Mouse (Mus musculus): ENCODE measurements around the gene Xpo6.

Gene Xpo6

DNA sequence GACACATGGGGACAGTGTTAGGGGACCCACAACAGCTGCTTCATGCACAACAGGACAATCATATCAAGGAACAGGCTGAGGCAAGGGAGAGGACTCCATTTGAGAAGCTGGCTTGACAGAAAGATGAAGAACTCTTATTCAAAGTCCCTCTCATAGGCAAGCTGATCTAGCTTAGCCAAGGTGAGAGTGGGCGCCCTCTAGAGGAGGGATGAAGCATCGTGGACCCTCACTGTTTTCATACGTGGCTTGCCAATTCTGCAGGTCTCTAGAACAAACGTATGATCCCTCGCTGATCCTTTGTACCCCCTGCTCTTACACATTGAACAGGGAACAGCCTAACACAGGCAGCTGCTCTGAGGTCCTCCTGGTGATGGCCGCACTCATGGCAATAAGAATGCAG lies 110.5 kb downstream of the Xpo6 start:
- in situ Hi-C loops (cut with MboI; ENCODE audit: low pct_unique_long_range_greater_than_20kb in 1 of 2, low sequenced_read_pairs in 2 of 2, unreplicated experiment in 1 of 2) = no loop called here

DNA sequence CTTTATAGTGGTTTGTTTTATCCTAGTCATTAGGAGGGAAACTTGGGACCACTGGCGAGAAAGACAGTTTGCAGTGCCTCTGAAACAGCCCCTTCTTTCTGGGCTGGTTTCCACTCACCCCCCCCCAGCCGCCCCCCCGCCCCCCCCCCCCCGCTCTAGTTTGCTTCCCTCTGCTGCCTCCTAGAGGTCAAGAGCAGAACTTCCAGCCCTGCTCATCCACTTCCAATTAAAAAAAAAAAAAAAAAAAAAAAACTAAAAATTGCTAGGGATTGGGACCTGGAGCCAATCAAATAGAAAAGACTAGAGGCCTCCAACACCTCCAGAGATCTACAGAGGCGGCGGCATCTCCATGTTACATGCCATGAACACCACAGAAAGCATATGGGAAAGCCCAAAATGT lies 112.1 kb downstream of the Xpo6 start:
- in situ Hi-C loops (cut with MboI; ENCODE audit: low pct_unique_long_range_greater_than_20kb in 1 of 2, low sequenced_read_pairs in 2 of 2, unreplicated experiment in 1 of 2) = no loop called here

GRCm38 (mm10) chr7:126087602-126088001 lies 112.7 kb downstream of the Xpo6 start:
- in situ Hi-C loops (cut with MboI; ENCODE audit: low pct_unique_long_range_greater_than_20kb in 1 of 2, low sequenced_read_pairs in 2 of 2, unreplicated experiment in 1 of 2) = no loop called here

DNA sequence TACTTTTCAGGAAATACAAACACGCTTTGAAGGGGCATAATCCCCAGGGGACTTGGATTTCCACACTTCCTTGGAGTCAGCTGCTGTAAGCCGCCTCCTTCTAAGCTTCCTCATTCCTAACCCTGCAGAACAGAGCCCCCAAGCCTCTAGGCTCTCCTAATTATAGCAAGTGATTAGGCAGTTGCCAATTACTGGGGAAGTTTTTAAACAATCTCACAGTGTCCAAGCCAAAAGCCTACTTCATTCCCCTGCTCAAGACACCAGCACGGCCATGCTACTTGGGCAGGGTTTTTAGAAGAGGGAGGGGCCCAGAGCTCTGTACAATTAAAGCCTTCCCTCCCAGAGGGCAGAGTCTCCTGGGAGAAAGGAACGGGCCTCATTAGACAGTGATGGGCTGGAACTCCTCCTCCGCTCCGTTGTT lies 114.0 kb downstream of the Xpo6 start:
- in situ Hi-C loops (cut with MboI; ENCODE audit: low pct_unique_long_range_greater_than_20kb in 1 of 2, low sequenced_read_pairs in 2 of 2, unreplicated experiment in 1 of 2) = no loop called here

- in situ Hi-C loops (cut with MboI; ENCODE audit: low pct_unique_long_range_greater_than_20kb in 1 of 2, low sequenced_read_pairs in 2 of 2, unreplicated experiment in 1 of 2) = no loop called here
Measured at GRCm38 (mm10) chr7:126085154-126085553, 115.1 kb downstream of the Xpo6 start.

GRCm38 (mm10) chr7:126083980-126084348 lies 116.3 kb downstream of the Xpo6 start:
- in situ Hi-C loops (cut with MboI; ENCODE audit: low pct_unique_long_range_greater_than_20kb in 1 of 2, low sequenced_read_pairs in 2 of 2, unreplicated experiment in 1 of 2) = no loop called here

GRCm38 (mm10) chr7:126083341-126083979 lies 116.8 kb downstream of the Xpo6 start:
- in situ Hi-C loops (cut with MboI; ENCODE audit: low pct_unique_long_range_greater_than_20kb in 1 of 2, low sequenced_read_pairs in 2 of 2, unreplicated experiment in 1 of 2) = no loop called here

- in situ Hi-C loops (cut with MboI; ENCODE audit: low pct_unique_long_range_greater_than_20kb in 1 of 2, low sequenced_read_pairs in 2 of 2, unreplicated experiment in 1 of 2) = no loop called here
Measured at GRCm38 (mm10) chr7:126082286-126082741, 118.0 kb downstream of the Xpo6 start, which contains the start of gene Gsg1l. Gene Gsg1l, minus strand, starts transcription at chr7:126082411.

DNA sequence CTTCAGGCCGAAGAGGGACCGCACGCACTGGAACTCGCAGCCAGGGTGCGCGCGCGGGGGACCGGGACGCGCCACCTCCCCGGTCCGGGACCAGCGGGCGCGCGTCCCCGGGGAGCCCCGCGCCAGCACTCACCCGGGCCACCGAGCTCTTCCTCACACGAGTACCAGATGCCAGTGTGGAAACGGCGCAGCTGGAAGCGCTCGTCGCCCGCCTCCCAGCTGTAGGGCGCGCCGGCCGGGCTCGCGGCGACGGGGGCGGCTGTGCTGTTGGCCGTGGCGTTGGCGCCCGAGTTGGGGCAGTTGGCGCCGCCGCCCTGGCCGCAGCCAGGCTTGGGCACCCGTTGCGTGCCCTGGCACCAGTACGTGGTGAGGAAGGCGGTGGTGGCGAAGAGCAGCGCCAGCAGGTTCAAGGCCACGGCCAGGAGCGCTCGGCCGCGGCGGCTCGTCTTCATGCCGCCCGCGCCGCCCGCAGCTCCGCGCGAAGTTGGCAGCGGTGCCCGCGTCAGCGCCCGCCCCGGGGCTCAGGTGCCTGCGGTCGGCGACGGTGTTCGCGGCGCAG lies 118.5 kb downstream of the Xpo6 start:
- in situ Hi-C loops (cut with MboI; ENCODE audit: low pct_unique_long_range_greater_than_20kb in 1 of 2, low sequenced_read_pairs in 2 of 2, unreplicated experiment in 1 of 2) = no loop called here

DNA sequence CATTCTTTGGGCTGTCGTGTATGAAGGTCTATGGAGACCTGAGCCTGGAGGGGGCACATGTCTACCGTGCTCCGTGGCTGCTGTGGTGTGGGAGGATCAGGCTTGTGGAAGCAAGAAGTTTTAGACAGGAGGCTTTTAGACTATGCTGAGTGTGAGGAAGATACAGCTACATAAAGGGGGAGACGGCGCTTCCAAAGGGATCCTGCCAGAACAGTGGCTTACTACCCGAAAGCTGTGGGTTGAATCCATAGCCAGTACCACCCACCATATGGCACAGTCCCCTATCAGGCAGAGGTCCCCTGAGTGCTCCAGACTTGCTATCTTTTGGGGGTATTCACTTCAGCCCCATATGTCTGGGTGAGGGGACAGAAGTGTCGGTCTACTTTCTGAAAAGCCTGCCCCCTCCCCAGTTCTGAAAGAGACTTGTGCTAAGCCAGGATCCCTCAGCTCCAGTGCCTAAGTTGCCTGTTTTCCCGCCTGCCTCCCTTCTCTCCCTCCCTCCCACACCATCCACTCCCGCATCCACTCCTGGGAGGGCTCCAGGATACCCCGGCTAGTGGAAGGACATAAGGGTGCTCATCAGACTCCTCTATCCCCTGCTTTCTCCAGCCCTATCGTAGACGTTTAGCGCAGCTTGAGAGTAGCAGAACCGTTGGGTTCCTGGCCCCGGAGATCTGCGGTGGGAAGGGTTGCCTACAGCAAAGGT lies 119.2 kb downstream of the Xpo6 start:
- in situ Hi-C loops (cut with MboI; ENCODE audit: low pct_unique_long_range_greater_than_20kb in 1 of 2, low sequenced_read_pairs in 2 of 2, unreplicated experiment in 1 of 2) = no loop called here

- in situ Hi-C loops (cut with MboI; ENCODE audit: low pct_unique_long_range_greater_than_20kb in 1 of 2, low sequenced_read_pairs in 2 of 2, unreplicated experiment in 1 of 2) = no loop called here
Measured at GRCm38 (mm10) chr7:126076935-126077334, 123.4 kb downstream of the Xpo6 start.

GRCm38 (mm10) chr7:126075058-126075457 lies 125.2 kb downstream of the Xpo6 start:
- in situ Hi-C loops (cut with MboI; ENCODE audit: low pct_unique_long_range_greater_than_20kb in 1 of 2, low sequenced_read_pairs in 2 of 2, unreplicated experiment in 1 of 2) = no loop called here

GRCm38 (mm10) chr7:126070321-126070720 lies 130.0 kb downstream of the Xpo6 start:
- in situ Hi-C loops (cut with MboI; ENCODE audit: low pct_unique_long_range_greater_than_20kb in 1 of 2, low sequenced_read_pairs in 2 of 2, unreplicated experiment in 1 of 2) = no loop called here

GRCm38 (mm10) chr7:126066777-126067176 lies 133.5 kb downstream of the Xpo6 start:
- in situ Hi-C loops (cut with MboI; ENCODE audit: low pct_unique_long_range_greater_than_20kb in 1 of 2, low sequenced_read_pairs in 2 of 2, unreplicated experiment in 1 of 2) = no loop called here

- in situ Hi-C loops (cut with MboI; ENCODE audit: low pct_unique_long_range_greater_than_20kb in 1 of 2, low sequenced_read_pairs in 2 of 2, unreplicated experiment in 1 of 2) = no loop called here
Measured at GRCm38 (mm10) chr7:126065243-126065876, 134.9 kb downstream of the Xpo6 start.

GRCm38 (mm10) chr7:126062228-126062627 lies 138.1 kb downstream of the Xpo6 start:
- in situ Hi-C loops (cut with MboI; ENCODE audit: low pct_unique_long_range_greater_than_20kb in 1 of 2, low sequenced_read_pairs in 2 of 2, unreplicated experiment in 1 of 2) = no loop called here

DNA sequence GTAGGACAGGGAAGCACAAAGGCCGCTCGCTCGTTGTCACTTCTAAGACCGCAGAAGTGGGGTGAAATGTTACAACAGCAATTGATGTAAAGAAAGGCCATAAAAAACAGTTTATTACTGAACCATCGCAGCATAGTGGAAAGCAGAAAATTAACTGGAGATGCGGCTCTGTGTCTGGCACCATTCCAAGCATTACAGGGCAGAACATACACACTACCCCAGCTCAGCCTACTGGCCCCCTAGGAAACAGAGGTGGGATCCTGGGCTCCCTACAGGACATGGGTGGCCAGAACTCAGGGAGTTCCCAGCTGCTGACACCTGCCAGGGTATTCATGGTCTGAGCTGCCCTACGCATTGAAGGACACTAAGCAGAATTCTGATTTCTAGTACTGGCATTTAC lies 141.4 kb downstream of the Xpo6 start:
- in situ Hi-C loops (cut with MboI; ENCODE audit: low pct_unique_long_range_greater_than_20kb in 1 of 2, low sequenced_read_pairs in 2 of 2, unreplicated experiment in 1 of 2) = no loop called here

DNA sequence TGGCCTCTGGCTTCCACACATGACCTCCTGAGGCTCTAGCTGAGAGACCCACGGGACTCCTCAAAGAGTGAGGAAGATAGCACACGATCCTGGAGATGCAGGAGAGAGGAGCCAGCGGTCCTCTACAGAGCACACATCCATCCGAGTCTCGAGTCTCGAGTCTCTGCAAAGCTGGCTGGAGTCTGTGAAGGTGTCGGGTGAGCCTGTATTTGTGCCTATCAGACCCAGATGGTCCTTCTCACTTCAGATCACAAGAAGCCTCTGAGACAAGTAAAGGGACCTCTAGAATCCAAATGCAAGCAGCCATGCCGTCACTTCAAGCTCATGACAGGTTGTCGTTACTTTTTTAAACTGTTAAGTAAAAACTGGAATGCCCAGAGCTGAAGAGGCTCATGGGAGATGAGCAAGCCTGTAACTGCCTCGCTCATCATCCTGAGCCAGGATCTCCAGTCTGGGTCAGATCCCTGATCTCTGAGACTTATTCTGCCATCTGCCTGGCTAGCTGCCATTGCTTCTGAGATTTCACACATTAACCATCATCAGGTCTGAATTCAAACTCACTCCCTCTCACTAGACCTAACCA lies 142.9 kb downstream of the Xpo6 start:
- in situ Hi-C loops (cut with MboI; ENCODE audit: low pct_unique_long_range_greater_than_20kb in 1 of 2, low sequenced_read_pairs in 2 of 2, unreplicated experiment in 1 of 2) = no loop called here

- in situ Hi-C loops (cut with MboI; ENCODE audit: low pct_unique_long_range_greater_than_20kb in 1 of 2, low sequenced_read_pairs in 2 of 2, unreplicated experiment in 1 of 2) = no loop called here
Measured at GRCm38 (mm10) chr7:126054574-126054973, 145.7 kb downstream of the Xpo6 start.

Data from mouse embryonic stem cell (cell line).